Mouse (Mus musculus) hematopoietic stem cell, adult 5-6 weeks (primary cell): ENCODE measurements at regions not wholly inside any gene's neighbourhood (a gene's known extent, or its start where the extent isn't known, plus 50 kb on each side); places are given as distances from the start of the nearest gene placed in this dataset.

Experiments used
- ATAC-seq, 2 experiments: fragments of 125-278 bp in 1 of 2; replicated peaks in 1 of 2; 2 replicates each; pipeline ENCODE4 v1.8.0; 2016 to 2017; ENCODE audit warnings: inconsistent platforms in 2 of 2, mild to moderate bottlenecking in 2 of 2, moderate number of reproducible peaks in 2 of 2, low read depth in 1 of 2, moderate TSS enrichment in 1 of 2; ENCODE audit not compliant: low FRiP score in 2 of 2, poor library complexity in 2 of 2, severe bottlenecking in 2 of 2, insufficient read depth in 1 of 2, low TSS enrichment in 1 of 2

- no peak for ATAC-seq
Measured at GRCm38 (mm10) chrX:167032586-167032985, 176.5 kb downstream of the Tmsb4x start.

DNA sequence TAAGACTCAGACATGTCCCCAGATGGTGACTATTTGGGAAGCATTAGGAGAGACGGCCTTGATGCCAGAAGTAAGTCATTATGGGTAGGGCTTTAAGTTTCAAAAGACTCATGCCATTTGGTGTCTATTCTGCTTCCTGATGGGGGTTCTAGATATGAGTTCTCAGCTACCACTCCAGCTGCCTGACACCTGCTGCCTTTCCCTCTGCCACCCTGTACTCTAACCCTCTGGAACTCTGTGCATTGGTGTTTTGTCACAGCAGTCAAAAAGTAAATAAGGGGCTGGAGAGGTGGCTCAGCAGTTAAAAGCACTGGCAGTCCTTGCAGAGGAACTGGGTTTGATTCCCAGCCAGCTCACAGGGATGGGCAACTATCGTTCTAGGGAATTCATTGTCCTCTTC, 177.6 kb downstream of the Tmsb4x start:
- ATAC-seq = no peak

DNA sequence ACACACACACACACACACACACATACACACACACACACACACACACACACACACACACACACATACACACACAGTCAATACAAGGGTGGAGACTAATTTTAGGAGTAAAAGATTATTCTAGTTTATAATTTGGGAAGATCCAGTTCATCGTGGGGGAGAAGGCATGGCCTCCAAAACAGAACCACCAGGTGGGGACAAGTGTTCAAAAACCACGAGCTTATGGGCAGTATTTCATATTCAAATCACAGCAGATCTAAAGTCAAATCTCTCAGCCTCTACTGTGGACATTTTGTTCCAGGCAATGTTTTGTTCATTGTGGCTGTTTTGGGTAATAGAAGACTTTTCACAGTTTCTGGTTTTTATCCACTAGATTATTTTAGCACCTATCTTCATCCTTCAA, 193.5 kb downstream of the Tmsb4x start:
- ATAC-seq = no peak

- ATAC-seq = no peak
Measured at GRCm38 (mm10) chrX:167014322-167014721, 194.8 kb downstream of the Tmsb4x start.

- no peak for ATAC-seq
Measured at GRCm38 (mm10) chrX:167012891-167013290, 196.2 kb downstream of the Tmsb4x start.

GRCm38 (mm10) chrX:167011977-167012542, 197.1 kb downstream of the Tmsb4x start:
- ATAC-seq = no peak

GRCm38 (mm10) chrX:166995855-166996254, 213.3 kb downstream of the Tmsb4x start:
- no peak for ATAC-seq

- ATAC-seq = peak; percentile 64 to 67; a peak in 3 of 4 replicates
Measured at GRCm38 (mm10) chrX:166981003-166981402, 228.1 kb downstream of the Tmsb4x start.

GRCm38 (mm10) chrX:166980504-166980903, 228.6 kb downstream of the Tmsb4x start:
- ATAC-seq = peak; percentile 45 to 67; a peak in 3 of 4 replicates

DNA sequence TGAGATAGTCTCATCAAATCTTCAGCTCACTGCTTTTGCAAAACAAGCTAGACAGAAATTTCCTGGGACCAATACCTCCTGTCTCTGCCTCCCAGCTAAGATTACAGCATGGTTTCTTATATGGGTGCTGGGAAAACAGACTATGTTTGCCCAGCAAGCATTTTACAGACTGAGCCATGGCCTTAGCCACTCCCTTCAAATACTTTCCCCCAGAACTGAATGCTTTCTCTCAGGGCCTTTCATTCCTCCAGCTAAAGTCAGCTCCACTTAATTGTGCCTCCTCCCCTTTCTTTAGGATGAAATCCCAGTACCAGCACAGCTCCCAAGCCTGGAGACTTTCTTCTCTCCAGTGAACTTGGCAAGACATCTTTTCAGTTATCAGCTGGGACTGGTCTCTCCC, 232.1 kb downstream of the Tmsb4x start:
- no peak for ATAC-seq

- no peak for ATAC-seq
Measured at GRCm38 (mm10) chrX:166971721-166972120, 237.4 kb downstream of the Tmsb4x start.

- ATAC-seq = no peak
Measured at GRCm38 (mm10) chrX:166964656-166965582, 244.2 kb downstream of the Tmsb4x start.

DNA sequence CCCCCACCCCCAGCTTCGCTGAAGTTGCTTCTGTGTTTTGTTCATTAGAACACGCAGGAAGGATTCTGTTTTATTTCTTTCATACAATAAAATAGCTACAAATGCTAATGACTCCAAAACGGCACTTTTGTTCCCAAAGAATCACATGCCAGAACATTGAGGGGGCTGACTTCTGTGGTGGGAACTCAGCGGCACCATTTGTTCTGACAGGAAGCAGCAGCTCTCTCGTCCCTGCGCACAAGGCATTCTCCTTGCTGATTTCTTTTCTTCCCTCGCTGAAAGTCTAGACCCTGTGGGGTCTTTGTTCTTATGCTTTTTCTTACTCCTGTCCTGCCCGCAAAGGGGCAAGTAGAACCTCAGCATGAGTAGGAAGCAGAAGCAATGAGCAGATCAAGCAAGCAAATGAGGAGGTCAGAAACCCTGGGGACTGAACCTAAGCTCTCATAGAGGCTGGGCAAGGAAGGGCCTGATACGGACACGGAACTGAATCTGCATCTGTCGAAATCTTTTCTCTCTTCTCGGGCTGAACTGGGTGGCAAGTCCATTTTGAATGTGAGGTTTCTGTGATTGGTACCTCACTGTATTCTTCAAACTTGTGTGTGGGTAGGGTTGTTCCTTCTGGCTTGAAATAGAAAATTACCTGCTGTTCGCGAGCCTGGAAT, 256.5 kb downstream of the Tmsb4x start:
- ATAC-seq = peak in 1 of 2 experiments; percentile 73; a peak in 3 of 4 replicates

GRCm38 (mm10) chrX:166951011-166951410, 258.1 kb downstream of the Tmsb4x start:
- no peak for ATAC-seq

DNA sequence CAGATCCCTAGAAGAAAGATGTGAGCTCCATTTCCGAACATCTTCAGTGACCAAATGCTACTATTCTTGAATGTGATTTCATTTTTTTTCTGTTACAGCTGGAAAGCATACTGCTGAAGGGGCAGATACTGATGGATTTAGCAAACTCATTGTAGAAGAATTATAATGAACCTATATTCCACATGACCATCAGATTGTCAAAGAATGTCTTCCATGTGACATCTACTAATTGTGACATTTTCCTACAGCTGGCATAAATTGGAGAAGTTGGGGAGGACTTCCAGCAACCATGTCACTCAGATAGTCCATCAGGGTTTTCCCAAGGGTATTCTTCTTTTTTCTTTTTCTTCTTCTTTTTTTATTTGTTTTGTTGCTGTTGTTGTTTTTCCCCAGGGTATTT, 263.2 kb downstream of the Tmsb4x start:
- ATAC-seq = peak in 1 of 2 experiments; percentile 29; a peak in 1 of 4 replicates

DNA sequence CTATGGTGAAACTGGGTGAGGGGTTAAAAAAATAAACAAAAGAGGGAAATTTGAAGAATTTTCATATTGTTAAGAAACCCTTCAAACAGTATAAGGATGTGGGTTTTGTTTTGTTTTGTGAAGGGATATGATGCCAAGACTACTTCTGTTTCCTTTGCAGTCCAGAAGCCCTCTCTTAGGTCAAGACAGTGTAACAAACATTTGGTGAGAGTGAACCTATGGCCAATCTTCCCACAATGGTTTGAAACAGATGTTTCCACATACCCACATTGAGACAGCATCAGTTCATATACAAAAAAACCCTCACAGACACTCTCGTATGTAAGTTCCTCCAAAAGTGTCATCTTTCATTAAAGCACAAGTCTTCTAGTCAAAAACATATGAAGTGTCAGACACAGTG, 263.6 kb downstream of the Tmsb4x start:
- peak; percentile 66 to 69 for ATAC-seq

- ATAC-seq = no peak
Measured at GRCm38 (mm10) chrX:166933766-166934165, 275.3 kb downstream of the Tmsb4x start.

DNA sequence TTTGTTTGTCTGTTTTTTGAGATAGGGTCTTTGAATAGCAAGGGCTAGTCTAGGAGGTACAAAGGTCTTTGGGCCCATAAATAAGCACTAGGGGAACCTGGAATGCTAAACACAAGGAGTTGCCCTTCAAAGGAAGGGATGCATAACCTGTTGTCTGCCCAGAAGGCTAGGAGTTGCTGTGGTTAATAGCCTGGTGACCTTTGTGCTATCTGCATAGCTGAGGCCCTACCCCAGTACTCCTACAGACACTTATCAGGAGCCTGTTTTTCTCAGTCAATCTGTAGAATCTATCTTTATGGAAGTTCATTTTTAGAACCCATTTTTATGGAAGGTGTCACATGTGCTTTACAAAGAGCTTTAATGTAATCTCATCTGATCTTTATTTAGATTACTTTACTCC, 276.6 kb downstream of the Tmsb4x start:
- ATAC-seq = no peak
